Mouse (Mus musculus) common myeloid progenitor, adult 5-6 weeks (primary cell): ENCODE results near the gene Rnf224. TPM values are rescaled to one million over a fixed set of nuclear protein-coding genes. Genes with fewer than 3 reads are reported as not detected.
A peak's percentile ranks its signal among the peaks of the same experiment; 100 is the strongest.

Source experiments
- ATAC-seq: replicated peaks from 2 replicates; pipeline ENCODE4 v1.8.0; 2016; ENCODE audit warnings: low read depth, mild to moderate bottlenecking, moderate TSS enrichment, inconsistent platforms; ENCODE audit not compliant: poor library complexity, severe bottlenecking
- total RNA-seq: library from RNA; stranded (forward); fragments of 200-1000, 187-1606 nt; gene quantifications from 2 replicates; pipeline ENCODE4 v1.2.3, GENCODE M21; 2017

Gene Rnf224
- total RNA-seq, 1 experiment from 2014 or later = not detected

- no peak for ATAC-seq
Measured at GRCm38 (mm10) chr2:25197191-25197590, 39.4 kb downstream of the Rnf224 start.

GRCm38 (mm10) chr2:25196172-25196954 is 40.2 kb downstream of the Rnf224 start, which contains the start of gene Tor4a:
TSS of gene Tor4a (minus strand) at chr2:25196886.
- peak; percentile 67 for ATAC-seq

- peak; percentile 9; the same call in 1 of the 2 replicates for ATAC-seq
Measured at GRCm38 (mm10) chr2:25195211-25196156, 41.1 kb downstream of the Rnf224 start.

GRCm38 (mm10) chr2:25194486-25195171 is 42.0 kb downstream of the Rnf224 start:
- 0 out of 2 replicates have a peak, but pooled peaks have one; percentile 5 for ATAC-seq

- ATAC-seq = no peak
Measured at GRCm38 (mm10) chr2:25194006-25194405, 42.6 kb downstream of the Rnf224 start.

- ATAC-seq = peak; percentile 57
Measured at GRCm38 (mm10) chr2:25193330-25193770, 43.2 kb downstream of the Rnf224 start.

GRCm38 (mm10) chr2:25187841-25188240 is 48.7 kb downstream of the Rnf224 start:
- ATAC-seq = no peak

- ATAC-seq = no peak
Measured at GRCm38 (mm10) chr2:25186575-25186930, 50.0 kb downstream of the Rnf224 start.

- ATAC-seq = peak; percentile 43
Measured at GRCm38 (mm10) chr2:25185625-25186574, 50.7 kb downstream of the Rnf224 start.

GRCm38 (mm10) chr2:25184496-25184895 is 52.1 kb downstream of the Rnf224 start:
- no peak for ATAC-seq

Other genes with a start within 250 kb of the Rnf224 start
- 9.6 and 15.2 TPM in 2 replicates for gene Nsmf, start 182.4 kb downstream of the Rnf224 start, total RNA-seq
- gene Entpd8, start 156.5 kb downstream of the Rnf224 start, total RNA-seq = not detected in 2 replicates
- 0.09 TPM in 1 of 2 replicates, not detected in the other for gene Noxa1, start 141.6 kb downstream of the Rnf224 start, total RNA-seq
- 0.39 and 2.2 TPM in 2 replicates for gene Nrarp, start 56.0 kb downstream of the Rnf224 start, total RNA-seq
- 15.7 and 18.1 TPM in 2 replicates for gene Tor4a, start 39.9 kb downstream of the Rnf224 start, total RNA-seq
- gene Nelfb, start 25.3 kb downstream of the Rnf224 start, total RNA-seq = 28.8 and 47.4 TPM in 2 replicates
- gene Stpg3, start 22.1 kb downstream of the Rnf224 start, total RNA-seq = not detected in 2 replicates
- gene Fam166a, start 18.0 kb downstream of the Rnf224 start, total RNA-seq = not detected in 2 replicates
- gene Tubb4b, start 12.1 kb downstream of the Rnf224 start, total RNA-seq = 486 and 513 TPM in 2 replicates
- gene Slc34a3, start 2.4 kb downstream of the Rnf224 start, total RNA-seq = not detected in 2 replicates
- gene Rnf208, start 5.5 kb upstream of the Rnf224 start, total RNA-seq = 0.37 and 0.82 TPM in 2 replicates
- not detected in 2 replicates for gene Cysrt1, start 5.7 kb upstream of the Rnf224 start, total RNA-seq
- 0.50 and 0.87 TPM in 2 replicates for gene AL732309.1, start 10.1 kb upstream of the Rnf224 start, total RNA-seq
- 11.3 and 13.0 TPM in 2 replicates for gene Tmem203, start 18.7 kb upstream of the Rnf224 start, total RNA-seq
- gene Tprn, start 25.8 kb upstream of the Rnf224 start, total RNA-seq = 12.4 and 17.0 TPM in 2 replicates
- 65.1 and 73.3 TPM in 2 replicates for gene Ssna1, start 35.7 kb upstream of the Rnf224 start, total RNA-seq
- gene Anapc2, start 35.7 kb upstream of the Rnf224 start, total RNA-seq = 35.1 and 53.1 TPM in 2 replicates
- not detected in 2 replicates for gene Tmem210, start 51.4 kb upstream of the Rnf224 start, total RNA-seq
- not detected in 2 replicates for gene Lrrc26, start 53.1 kb upstream of the Rnf224 start, total RNA-seq
- not detected in 2 replicates for gene Grin1, start 82.4 kb upstream of the Rnf224 start, total RNA-seq
- gene Man1b1, start 95.6 kb upstream of the Rnf224 start, total RNA-seq = 40.8 and 41.3 TPM in 2 replicates
- 13.3 and 19.2 TPM in 2 replicates for gene Dpp7, start 119.6 kb upstream of the Rnf224 start, total RNA-seq
- gene Uap1l1, start 128.9 kb upstream of the Rnf224 start, total RNA-seq = 8.5 and 8.9 TPM in 2 replicates
- gene Sapcd2, start 135.5 kb upstream of the Rnf224 start, total RNA-seq = 15.1 and 17.4 TPM in 2 replicates
- gene Entpd2, start 159.1 kb upstream of the Rnf224 start, total RNA-seq = not detected in 2 replicates
- gene Npdc1, start 162.6 kb upstream of the Rnf224 start, total RNA-seq = 0.64 TPM in 1 of 2 replicates, not detected in the other
- 23.5 and 27.8 TPM in 2 replicates for gene Fut7, start 186.5 kb upstream of the Rnf224 start, total RNA-seq
- 31.5 and 49.9 TPM in 2 replicates for gene Abca2, start 191.9 kb upstream of the Rnf224 start, total RNA-seq
- gene Clic3, start 220.1 kb upstream of the Rnf224 start, total RNA-seq = not detected in 2 replicates
- 19.8 and 29.1 TPM in 2 replicates for gene Paxx, start 224.3 kb upstream of the Rnf224 start, total RNA-seq
- gene Ptgds, start 233.3 kb upstream of the Rnf224 start, total RNA-seq = 4.1 TPM in 1 of 2 replicates, not detected in the other